Mouse (Mus musculus) activated CD4-positive, CD25-positive, alpha-beta regulatory T cell, adult 4 months (primary cell): ENCODE results near the gene Camk2n2. TPM values are rescaled to one million over a fixed set of nuclear protein-coding genes. Genes with fewer than 3 reads are reported as not detected.
"Not testable (repeated sequence)": the region's sequence is repeated elsewhere in the genome, so short reads cannot be mapped to it uniquely, and the experiment has no call there.

Source experiments
- ATAC-seq: one replicate; pipeline ENCODE4 v1.8.0; 2017
- polyA plus RNA-seq, 2 experiments: library from polyadenylated mRNA; unstranded; fragments of 100-300 nt; shearing (Covaris generic); gene quantifications; one replicate each; pipeline ENCODE4 v1.2.1; 2017

The Camk2n2 gene
- not detected for polyA plus RNA-seq

DNA sequence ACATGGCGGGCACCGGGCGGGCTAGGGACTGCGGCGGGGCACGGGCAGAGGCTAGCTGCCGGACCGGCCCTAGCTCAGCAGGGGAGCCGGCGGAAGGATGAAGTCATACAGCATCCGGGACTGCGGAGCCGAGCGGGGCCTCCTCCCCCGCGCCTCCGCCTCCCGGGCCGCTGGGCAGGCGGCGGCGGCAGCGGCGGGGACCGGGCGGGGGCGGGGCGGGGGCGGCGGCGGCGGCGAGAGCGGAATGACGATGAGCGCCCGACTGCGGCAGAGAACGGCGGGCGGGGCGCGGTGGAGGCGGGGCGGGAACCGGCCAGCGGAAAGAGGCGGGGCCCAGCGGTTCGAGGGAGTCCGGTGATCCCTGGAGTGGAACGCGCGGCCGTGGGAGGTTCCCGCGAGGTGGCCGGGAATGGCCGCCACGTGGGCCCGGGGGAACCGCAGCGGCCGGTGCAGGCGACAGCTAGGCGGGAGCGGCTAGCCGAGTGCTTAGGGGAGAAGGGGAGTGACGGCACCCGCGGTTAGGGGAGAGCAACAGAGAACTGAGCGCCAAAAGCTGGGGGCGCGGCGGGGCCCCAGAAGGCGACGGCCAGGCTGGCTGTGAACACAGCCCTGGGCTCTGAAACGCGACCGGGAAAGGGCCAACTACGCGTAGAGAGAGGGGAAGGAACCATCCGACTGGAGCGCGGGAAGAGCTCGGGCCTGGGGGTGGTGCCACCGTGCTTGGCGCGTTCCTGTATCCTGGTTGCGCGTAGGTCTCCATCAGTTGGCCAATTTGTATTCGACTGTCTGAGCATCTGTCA lies at the start of gene Camk2n2:
Camk2n2 (minus strand) TSS at position 97 of the 800 bp plus-strand sequence.
- peak; percentile 21 for ATAC-seq

DNA sequence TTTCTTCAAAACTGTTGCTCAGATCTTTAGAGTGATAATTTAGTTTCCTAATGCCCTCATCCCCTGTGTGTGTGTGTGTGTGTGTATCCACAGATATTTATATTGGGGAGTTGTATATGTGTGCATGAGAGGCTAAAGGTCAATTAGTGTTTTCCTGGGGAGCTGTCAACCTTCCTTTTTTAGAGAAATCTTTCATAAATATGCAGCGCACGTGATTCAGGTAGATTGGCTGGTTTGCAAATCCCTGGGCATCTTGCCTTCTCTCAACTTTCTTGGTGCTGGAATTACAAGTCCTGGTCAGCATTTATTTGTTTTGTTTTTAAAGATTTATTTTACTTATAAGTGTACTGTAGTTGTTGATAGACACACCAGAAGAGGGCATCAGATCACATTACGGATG lies 49.2 kb upstream of the Camk2n2 start:
- ATAC-seq = no peak

DNA sequence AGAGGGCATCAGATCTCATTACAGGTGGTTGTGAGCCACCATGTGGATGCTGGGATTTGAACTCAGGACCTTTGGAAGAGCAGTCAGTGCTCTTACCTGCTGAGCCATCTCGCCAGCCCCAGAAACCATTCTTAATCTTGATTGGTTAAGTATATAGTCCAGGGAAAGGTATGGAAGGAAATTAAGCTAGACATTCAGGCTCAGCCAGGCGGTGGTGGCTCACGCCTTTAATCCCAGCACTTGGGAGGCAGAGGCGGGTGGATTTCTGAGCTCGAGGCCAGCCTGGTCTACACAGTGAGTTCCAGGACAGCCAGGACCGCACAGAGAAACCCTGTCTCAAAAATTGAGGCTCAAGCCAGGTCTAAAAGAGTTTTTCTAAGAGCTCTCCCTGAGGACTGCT lies 46.9 kb upstream of the Camk2n2 start, which contains the start of gene Eif4g1:
Eif4g1 (plus strand) TSS at position 301 of the 400 bp plus-strand sequence.
- ATAC-seq = not testable (repeated sequence)

DNA sequence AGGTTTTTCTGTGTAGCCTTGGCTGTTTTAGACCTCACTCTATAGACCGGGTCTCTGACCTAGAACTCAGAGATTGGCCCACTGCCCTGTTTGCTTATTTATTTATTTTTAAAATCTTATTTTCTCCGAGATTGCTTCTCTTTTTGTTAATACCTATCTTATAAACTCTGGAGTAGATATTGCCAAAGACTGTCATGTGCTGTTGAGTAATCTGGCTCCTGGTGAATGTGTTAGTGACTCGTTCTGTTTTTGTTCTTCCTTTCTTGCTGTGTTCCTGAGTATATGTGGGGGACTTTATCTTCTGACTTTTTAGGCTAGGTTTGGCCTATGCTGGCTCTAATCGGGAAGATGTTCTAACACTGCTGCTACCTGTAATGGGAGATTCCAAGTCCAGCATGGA lies 36.6 kb upstream of the Camk2n2 start:
- no peak for ATAC-seq

DNA sequence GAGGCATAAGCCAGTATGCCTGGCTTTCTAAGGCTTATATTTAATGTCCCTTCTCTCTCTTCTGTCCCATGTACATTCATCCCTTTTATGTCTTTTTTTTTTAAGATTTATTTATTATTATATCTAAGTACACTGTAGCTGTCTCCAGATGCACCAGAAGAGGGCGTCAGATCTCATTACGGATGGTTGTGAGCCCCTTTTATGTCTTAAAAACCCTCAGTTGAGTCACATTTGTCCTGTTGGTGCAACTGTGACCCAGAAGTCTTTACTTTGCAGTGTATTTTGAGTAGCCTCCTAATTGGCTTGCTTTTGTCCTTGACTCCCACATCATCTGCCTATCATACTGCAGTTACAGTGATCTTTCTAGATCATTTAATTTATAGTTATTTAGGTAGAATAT lies 32.2 kb upstream of the Camk2n2 start:
- ATAC-seq = no peak

DNA sequence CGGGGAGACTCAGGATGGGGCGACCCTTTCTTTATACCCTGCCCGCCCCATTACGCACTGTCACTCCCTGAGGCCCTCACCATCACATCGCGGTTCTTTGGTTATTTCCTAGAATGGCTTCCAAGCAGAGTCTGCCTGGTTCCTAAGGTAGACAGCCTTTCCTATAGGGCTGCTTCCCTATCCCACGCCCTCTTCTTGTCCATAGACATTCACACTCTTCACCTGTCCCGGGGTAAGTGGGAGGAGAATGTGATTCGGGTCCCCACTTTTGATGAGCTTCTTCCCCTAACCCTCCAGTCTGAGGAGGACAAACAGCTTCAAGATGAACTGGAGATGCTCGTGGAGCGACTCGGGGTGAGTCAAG lies 30.8 kb upstream of the Camk2n2 start:
- ATAC-seq = no peak

DNA sequence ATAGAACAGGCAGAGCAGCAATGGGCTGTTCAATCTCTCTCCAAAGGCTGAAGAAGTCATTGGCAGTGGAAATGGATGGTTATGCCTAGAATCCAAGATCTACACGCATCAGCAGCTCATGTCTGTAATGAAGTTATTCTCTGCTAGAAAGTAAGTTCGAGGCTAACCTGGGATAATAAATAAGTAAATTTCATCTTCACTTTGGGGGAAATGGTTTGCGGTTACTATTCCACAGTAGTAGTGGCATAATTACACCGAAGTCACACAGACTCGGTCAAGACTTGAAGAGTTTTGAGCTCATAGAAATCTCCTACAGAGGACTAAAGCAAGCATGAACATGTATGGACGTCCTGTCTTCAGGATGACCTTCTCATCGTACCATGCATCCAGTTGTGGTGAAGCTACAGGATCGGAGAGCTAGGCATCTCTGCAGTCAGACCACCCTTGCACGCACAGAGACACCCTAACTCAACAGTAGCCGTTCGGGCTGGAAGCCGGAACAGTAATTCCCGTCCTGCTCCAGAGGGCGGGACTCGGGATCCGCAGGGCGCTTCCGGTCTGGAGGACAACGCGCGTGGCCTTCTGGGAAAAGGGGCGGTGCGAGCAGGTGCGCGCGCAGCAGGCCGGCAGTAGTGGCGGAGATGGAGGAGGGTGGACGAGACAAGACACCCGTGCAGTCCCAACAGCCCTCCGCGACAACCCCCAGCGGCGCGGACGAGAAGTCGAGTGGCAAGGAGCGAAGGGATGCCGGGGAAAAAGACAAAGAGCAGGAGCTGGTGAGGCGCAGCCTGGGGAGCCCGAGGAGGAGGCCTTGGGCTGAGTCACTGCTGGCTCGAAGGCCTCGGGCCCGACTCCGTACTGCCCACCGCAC lies 30.2 kb upstream of the Camk2n2 start, which contains the start of gene Psmd2:
Psmd2 (plus strand) TSS at position 577 of the 871 bp plus-strand sequence.
- peak; percentile 97 for ATAC-seq

DNA sequence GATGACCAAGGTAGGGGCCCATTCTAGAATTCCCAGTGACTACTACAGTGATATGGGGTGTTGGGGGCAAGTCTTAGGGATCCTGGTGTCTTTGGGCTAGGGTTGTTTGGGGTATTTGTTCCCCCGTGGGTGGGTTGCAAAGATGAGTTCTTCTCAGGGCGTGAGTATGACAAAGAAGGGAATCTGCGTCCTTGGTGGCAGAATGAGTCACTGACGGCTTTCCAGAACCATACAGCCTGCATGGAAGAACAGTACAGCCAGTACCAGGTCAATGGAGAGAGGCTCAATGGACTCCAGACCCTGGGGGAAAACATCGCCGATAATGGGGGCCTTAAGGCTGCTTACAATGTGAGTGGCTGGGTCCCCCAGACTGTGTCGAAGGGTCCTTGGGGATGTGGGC lies 22.8 kb upstream of the Camk2n2 start:
- ATAC-seq = no peak

DNA sequence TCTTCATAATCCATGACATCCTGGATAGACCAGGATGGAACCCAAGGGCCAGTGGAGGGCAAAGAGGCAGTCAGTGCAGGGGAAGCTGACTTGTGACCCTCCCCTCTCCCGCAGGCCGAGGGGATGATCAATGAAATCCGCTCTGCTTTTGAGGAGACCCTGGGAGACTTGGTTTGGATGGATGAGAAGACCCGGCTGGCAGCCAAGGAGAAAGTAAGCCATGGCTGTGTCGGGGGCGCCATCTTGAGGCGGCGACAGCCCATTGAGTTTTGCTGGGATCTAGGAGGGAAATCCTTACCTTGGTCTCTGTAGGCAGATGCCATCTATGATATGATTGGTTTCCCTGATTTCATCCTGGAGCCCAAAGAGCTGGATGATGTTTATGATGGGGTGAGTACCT lies 21.1 kb upstream of the Camk2n2 start:
- ATAC-seq = peak; percentile 59

DNA sequence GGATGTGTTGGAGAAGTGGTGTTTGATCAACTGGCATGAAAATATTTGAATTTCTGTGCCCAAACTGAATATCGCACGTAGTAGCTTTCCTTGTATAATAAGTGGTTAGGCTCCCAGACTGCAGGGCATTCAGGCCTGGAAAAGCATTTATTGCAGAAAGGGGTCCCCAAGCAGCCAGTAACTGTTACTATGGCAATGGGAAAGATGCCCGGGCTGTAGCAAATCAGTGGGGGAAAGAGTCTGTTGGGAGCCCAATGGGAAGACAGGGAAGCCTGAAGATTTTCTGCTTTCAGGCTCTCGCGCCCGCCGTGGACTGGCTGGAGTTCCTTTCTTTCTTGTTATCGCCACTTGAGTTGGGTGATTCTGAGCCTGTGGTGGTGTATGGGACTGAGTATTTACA lies 17.3 kb upstream of the Camk2n2 start:
- ATAC-seq = no peak

DNA sequence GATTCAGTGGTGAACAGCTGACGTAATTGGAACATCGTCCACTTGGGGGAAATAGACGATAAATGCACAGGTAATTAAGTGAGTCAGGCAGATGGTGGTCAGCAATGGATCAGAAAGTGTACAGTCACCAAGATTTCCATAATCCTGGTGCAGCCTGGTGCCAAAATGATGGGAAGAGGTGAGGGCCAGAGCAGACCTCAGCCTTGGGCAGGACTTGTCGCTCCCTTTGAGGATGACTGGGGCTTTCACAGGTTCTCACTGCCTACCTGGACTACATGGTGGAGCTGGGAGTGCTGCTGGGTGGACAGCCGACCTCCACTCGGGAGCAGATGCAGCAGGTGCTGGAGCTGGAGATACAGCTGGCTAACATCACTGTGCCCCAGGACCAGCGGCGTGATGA lies 16.3 kb upstream of the Camk2n2 start:
- ATAC-seq = no peak

DNA sequence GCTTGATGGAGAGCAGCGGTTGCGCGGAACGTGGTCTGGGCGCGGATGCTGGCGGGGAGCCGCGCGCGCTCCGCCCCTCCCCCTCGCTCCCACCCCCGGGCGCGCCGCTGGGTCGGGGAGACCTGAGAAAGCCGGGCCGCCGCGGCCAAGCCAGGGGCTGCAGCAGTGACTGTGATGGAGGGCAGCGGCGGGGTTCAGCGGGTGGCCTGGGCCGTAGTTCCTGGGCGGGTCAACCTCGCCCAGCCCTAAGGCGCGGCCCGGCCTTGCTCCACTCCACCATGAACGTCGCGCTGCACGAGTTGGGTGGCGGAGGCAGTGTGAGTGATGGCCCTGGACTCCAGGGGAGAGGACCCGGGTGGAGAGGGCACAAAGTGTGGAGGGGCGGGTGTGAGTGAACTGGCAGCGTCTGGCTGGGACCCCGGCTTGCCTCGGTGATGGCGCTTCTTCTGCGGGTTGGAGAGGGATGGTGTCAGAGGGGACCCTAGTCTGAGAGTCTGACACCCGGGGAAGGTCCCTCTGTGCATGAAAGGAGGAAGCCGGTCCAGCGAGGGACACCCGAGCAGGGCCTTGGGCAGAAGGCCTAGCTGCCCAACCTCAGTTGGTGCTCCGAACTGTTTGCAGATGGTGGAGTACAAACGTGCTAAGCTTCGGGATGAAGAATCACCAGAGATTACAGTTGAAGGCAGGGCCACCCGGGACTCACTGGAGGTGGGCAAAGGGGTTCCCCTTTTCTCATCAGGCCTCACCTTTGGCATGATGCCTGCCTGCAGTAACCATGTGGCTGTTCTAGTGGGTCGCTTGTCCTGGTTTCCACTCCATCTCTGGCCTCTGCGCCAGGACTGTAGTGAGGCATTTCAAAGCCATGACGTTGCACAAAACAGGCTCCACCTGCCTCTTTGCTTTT lies 8.9 kb upstream of the Camk2n2 start, which contains the start of gene Ece2:
Ece2 (plus strand) TSS at position 98 of the 904 bp plus-strand sequence.
- no peak for ATAC-seq

DNA sequence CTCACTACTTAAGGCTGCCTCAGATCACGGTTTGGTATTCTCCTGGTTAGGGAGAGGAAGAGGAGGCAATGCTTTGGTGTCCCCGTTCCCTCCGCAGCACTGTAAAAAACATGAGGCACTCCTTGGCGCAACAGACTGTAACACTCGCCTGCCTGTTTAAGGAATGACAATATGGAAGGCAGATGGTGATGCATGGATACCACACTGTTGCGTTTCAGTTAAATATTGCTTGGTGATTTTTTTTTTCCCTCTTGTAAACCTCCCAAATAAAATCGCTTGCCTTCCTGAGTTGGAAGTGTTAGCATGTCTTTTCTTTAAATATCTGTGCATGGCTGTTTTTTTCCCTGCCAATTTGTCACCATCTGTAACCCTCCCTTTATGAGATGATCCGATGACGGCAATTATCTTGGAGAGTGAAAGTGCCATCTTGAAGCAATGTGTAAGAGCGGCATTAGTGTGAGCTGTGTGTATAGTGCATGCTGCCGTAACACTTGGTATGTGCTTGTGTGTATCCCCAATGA lies 7.8 kb upstream of the Camk2n2 start:
- ATAC-seq = no peak

DNA sequence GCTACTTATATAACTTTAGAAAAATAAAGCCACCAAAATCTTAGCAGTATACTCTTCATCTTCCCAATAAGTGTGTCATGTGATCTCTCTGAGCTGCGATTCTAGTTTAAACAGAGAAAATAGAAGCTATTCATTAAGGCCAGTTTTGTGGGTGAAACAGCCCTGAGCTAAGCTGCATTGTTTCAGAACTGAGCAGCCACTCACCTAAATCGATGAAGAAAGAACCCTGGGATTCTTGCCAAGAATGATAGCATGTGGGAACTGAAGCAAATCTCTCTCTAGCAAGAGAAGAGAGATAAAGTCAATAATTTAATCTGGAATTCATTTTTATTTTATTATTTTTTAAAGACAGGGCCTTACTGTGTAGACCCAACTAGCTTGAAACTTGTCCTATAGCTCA lies 2.1 kb upstream of the Camk2n2 start:
- ATAC-seq = no peak

DNA sequence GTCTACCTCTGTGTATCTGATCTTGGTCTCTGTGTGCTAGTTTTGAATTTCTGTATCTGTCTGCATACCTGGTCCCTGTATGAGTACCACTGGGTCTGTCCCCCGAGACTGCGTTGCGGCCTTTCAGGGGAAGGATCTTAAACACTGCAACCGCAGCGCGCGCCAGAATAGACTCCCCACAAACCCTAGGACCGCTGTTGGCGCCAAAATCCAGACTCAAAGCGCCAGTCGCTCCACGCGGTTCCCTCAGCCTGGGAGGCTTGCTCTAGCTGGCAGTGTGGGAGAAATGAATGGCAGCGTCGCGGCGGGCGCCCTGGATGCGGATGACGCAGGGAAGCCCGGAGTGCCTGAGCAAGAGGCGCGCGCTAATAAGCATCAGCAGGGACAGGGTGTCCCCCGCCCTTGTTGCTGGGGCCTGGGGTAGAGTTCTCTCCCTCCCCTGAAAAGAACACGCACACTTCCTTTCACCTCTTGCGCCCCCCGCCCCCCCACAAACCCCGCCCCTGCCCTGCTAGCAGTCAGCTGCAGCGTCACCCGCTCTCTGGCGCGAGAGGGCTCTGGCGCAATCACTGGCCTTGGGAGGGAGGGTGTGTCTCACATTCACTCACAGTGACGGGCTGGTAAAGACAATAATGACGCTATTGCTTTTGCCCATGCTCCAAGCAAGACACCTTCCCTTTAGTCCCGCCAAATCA lies 1.1 kb upstream of the Camk2n2 start:
- peak; percentile 36 for ATAC-seq

DNA sequence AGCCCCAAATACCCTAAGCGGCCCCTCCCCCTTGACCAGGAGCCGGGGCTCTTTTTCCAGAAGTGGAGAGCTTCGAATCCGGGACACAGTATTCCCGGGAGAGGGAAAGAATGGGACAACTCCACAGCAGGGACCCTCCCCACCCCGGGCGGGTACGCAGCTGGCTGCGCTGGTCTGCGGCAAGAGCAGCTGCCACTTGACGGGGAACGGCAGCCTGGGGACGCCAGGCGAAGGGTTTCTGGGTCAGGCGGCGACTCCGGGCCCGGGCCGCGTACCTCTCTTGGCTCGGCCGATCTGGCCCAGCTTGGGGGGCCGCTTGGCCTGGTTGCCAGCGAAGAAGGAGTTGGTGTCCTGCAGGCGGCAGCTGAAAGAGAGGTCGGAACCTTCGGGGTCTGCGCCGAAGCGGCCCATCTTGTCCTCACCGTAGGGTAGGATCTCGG lies 316 bp downstream of the Camk2n2 start:
- no peak for ATAC-seq

DNA sequence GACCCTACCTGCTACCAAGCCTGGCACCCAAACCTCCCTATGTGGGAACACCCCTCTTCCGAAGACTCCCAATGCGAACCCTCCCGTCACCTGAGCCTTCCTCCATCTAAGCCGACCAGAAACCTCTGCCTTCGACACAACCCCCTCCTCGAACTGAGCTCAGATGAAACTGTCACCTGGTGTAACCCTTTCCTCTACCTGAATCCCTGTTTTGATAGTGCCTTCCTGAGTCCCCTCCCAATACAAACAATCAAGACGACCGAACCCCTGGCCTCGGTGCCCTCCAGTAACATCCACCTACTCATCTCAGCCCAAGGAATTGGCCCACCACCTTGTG lies 720 bp downstream of the Camk2n2 start:
- ATAC-seq = no peak

DNA sequence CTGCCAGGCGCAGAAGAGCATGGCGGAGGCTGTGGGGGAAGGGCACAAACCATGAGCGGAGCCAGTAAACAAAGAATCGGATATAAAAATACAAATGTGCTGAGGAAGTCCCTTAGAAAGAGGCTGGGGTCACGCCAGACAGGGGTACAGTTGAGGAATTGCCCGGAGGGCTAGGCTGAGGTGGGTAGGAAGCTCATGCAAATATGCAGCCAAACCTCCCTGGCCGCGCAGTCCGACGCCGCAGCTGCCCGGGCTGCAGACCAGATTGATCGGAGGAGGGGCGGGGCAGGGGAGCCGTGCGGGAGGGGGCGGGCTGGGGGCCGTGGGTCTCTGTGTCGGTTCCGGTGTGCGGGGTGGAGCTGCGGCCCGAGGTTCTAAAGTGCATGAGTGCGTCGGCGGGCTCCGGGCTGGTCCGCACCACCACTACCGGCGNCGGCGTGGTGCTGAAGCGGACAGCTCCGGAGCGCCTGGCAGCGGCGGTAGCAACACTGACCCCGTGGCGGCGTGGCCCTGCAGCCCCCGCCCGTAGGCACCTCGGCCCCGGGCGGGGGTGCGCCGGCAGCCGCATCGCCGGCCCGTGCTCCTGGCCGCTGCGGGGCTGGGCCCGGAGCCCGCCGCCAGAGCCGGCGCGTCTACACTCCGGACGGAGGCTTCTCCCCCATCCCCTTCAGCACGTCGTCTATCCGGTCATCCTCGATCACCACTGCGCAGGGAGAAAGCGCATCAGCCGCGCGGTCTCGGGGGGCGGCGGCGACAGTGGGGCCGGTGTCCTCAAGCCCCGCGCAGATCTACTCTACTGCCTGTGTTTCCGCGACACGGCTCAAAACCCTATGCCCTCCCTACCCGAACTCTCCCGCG lies 1.3 kb downstream of the Camk2n2 start:
- ATAC-seq = peak; percentile 29

DNA sequence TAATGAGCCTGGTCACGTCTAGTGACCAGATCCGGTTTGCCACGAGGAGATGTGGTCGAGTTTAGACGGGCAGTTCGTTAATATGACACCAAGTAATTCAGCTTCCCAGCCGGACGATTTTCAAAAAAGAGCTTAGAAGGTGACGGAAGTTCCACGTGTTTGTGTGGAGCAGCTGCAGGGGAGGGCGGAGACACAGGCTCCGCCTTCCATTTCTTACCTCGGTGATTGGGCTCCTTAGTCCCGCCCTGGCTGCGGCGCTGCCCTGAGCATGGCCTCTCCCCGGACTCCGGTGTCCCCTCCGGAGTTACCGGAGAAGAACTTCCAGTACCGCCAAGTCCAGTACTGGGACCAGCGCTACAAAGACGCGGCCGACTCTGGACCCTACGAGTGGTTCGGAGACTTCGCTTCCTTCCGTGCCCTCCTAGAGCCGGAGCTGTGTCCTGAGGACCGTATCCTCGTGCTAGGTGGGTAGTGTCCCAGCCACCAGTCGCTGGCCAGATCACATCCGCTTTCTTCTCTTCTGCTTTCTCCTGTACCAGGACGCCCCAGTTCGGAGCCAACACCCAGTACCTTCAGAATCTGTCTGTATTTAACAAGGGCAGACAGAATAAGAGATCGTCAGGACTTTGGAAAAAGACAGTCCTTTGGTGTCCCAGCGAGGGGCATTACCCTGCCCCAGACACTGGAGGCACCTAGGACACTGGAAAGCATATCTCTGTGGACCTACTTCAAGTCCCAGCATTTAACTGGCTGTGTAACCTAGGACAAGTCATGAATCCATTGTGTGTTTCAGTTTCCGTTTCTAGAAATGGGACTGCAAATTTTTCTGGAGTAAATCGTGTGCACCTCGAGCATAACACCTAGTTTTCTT lies 9.5 kb downstream of the Camk2n2 start, which contains the start of the genes Eef1akmt4, Gm49333 and Alg3:
Eef1akmt4 (plus strand) TSS at position 237 of the 871 bp plus-strand sequence.
Gm49333 (plus strand) TSS at position 254 of the 871 bp plus-strand sequence.
Alg3 (minus strand) TSS at position 379 of the 871 bp plus-strand sequence.
- peak; percentile 96 for ATAC-seq
